Mouse (Mus musculus) forelimb bud, embryonic 11.5 days (tissue): ENCODE measurements around the gene Tmem132a.

ENCODE experiments used
- DNase-seq: peaks from one replicate; pipeline ENCODE4 v3.0.0-alpha.2; 2012; ENCODE audit warnings: low read depth, low spot score

The Tmem132a gene

GRCm38 (mm10) chr19:10878201-10878837, 8.6 kb upstream of the Tmem132a start:
- DNase-seq, result no peak

- no peak for DNase-seq
Measured at GRCm38 (mm10) chr19:10871328-10871961, 1.7 kb upstream of the Tmem132a start.

DNA sequence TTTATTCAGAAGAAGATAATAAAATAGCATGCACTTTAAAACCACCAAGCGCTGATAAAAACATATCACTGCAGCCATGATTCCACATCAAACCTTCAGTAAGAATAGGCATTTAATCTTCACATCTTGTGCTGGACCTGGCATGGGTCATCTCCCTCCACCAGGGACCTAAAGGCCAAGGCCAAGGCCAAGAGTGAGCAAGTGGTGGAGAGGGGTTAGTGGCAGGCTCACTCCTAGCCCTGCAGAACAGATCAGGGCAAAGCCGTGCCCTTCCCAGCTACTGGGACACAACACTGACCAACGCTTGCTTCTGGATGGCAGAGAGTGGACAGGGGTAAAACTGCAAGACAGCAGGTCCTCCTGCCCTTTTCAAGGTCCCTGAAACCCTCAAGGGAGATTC, 936 bp upstream of the Tmem132a start:
- DNase-seq, result no peak

- DNase-seq, result peak; percentile 80
Measured at GRCm38 (mm10) chr19:10869241-10869885, 377 bp downstream of the Tmem132a start.

- DNase-seq, result peak; percentile 14
Measured at GRCm38 (mm10) chr19:10868623-10869141, 1.1 kb downstream of the Tmem132a start.

GRCm38 (mm10) chr19:10867946-10868622, 1.7 kb downstream of the Tmem132a start:
- no peak for DNase-seq

DNA sequence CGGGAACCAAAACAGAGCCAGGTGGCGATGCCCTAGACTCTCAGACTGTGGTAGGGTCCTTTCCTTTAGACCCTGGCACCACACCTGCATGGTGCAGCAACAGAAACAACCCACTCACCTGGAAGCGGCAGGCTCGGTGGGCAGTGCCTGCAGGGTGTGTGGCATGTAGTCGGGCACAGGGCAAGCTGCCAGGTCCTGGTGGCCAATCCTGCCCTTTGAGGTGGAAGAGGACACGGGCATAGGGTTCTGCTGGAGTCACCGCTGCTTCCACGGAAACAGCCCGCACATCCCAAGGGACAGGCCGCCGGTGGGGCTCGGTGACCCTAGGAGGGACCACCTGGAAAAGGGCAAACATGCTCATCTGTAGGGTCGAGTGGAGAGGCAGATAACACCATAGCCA, 3.4 kb downstream of the Tmem132a start:
- DNase-seq, result no peak

- DNase-seq, result peak; percentile 18
Measured at GRCm38 (mm10) chr19:10860072-10860497, 9.7 kb downstream of the Tmem132a start.

GRCm38 (mm10) chr19:10856520-10856919, 13.2 kb downstream of the Tmem132a start:
- no peak for DNase-seq

GRCm38 (mm10) chr19:10855422-10855821, 14.3 kb downstream of the Tmem132a start:
- no peak for DNase-seq

DNA sequence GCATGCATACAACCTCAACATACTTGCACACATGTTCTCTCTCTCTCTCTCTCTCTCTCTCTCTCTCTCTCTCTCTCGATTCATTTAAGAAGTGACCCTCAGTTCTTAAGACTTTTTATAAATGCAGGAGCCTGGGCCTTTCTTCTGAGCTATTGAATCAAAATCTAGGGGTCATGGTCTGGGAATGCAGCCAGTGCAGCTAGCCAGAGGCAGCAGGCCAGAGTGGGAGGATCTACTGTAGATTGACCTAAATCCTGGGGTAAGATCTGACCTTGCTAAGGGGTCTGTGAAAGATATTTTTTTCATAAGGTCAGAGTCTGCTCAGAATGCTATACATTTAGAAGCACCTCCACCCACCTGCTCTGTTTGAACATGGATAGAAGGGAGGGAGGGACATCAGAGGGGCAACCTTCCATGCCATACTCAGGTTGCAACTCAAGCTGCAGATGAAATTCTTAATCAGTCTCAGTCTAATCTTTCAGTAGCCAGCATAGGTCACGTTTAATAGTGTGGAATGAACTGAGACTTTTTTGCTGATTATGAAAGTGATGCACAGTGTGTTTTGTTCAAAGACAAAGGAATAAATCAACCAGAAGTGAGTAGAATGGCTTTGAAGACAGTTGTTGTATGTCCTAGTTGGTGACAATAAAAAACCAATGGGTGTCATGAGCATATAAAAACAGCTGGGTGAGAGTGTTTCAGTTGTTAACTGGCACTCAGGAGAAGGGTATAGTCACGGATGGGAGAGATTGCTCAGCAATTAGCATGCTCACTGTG, 22.2 kb downstream of the Tmem132a start:
- no peak for DNase-seq

GRCm38 (mm10) chr19:10846150-10846549, 23.6 kb downstream of the Tmem132a start:
- DNase-seq, result no peak

- no peak for DNase-seq
Measured at GRCm38 (mm10) chr19:10845454-10845853, 24.3 kb downstream of the Tmem132a start.

DNA sequence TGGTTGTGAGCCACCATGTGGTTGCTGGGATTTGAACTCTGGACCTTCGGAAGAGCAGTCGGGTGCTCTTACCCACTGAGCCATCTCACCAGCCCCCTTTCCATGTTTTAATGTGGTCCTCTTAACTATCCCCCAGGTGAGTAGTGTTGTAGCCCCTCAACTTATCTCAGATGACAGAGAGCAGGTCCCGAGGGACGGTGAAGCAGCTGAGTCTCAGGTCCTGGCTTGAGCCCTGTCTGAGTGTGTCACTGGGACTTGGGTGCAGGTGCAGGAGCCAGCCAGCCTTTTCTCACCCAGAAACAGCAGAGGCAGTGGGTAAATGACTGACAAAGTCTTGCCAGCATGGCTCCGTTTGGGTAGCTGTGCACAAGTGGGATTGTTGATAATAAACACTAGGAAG, 25.5 kb downstream of the Tmem132a start:
- no peak for DNase-seq

DNA sequence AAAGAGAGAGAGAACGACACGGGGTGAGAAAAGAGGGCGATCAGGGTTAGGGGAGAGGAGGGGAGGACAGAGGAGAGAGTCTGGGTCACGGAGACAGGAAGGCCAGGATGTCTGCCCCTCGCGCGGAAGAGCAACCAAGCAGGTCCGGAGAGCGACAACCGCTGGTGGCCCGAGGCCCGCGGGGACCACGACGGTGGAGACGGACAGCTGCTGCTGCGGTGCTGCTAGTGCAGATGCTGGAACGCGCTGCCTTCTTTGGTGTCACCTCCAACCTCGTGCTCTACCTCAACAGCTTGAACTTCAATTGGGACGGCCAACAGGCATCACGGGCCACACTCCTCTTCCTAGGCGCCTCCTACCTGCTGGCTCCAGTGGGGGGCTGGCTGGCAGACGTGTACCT, 26.8 kb downstream of the Tmem132a start:
- DNase-seq, result no peak

DNA sequence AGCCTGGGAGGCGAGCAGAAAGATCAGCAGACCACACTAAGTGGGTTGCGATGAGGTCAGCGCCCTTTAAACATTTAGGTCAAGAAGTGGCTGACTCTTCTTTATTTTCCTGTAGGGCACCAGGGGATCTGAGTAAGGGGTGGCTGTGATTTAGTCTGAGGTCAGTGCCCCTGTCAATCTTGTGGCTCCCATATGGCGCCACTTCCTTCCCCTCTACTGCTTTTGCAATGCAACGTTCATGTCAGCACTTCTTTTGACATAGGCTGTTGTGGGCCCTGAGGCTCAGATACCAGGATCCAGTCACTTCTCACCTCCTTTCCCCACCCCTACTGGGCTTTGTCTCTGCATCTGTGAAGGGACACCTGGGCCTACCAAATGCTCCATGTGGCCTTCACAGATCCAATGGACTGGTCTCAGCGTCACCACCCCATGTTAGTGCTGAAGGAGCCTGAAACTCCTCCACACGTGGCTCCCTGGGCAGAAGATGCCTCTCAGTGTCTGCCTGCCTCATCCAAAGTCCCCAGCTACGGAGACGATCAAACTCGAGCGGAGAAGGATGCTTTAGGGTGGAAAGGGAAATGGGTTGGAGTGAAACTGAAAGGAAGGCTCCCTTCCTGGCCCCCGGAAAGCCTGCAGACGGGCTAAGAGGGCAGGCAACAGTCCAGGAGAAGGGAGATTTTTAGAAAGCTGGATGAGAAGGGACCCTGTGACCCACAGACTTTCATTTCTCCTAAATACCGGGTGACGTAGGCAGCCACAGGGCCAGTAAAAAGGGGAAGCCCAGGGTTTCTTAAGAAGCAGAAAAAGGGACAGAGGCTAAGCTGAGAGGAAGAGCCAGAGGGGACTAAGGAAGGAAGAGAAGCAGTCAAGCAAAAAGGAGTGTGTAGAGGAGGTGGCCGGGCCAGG, 27.8 kb downstream of the Tmem132a start:
- DNase-seq, result no peak

- no peak for DNase-seq
Measured at GRCm38 (mm10) chr19:10839010-10839892, 30.5 kb downstream of the Tmem132a start, which contains the start of gene Slc15a3. Gene Slc15a3, plus strand, starts transcription at chr19:10839727.

- no peak for DNase-seq
Measured at GRCm38 (mm10) chr19:10835671-10836070, 34.1 kb downstream of the Tmem132a start.

DNA sequence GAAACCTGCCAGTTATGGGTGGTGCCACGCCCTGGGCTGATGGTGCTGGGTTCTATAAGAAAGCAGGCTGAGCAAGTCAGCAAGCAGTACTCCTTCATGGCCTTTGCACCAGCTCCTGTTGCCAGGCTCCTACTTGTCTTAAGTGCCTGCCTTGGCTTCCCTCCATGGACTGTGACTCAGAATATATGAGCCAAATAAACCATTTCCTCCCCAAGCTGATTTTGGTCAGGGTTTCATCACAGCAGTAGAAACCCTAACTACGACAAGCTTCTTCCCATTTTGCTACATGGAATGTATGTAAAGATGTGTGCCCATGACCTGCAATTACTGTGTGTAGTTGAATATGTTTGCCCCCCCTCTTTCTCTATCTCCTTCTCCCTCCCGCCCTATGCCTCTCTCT, 36.1 kb downstream of the Tmem132a start:
- no peak for DNase-seq
